Mouse (Mus musculus) urinary bladder, postnatal 14 days (tissue): ENCODE results near the gene Iqcd.

Experiments used
- DNase-seq: peaks from one replicate; pipeline ENCODE4 v3.0.0; 2021; ENCODE audit warnings: low spot score

Iqcd gene

GRCm38 (mm10) chr5:120628624-120629023 lies 39.8 kb downstream of the Iqcd start:
- no peak for DNase-seq

GRCm38 (mm10) chr5:120631128-120631527 lies 42.3 kb downstream of the Iqcd start:
- no peak for DNase-seq

- DNase-seq: no peak
Measured at GRCm38 (mm10) chr5:120631892-120632291, 43.1 kb downstream of the Iqcd start.

GRCm38 (mm10) chr5:120634131-120634530 lies 45.3 kb downstream of the Iqcd start, which contains the start of gene Cfap73:
Gene Cfap73, minus strand, starts transcription at chr5:120634235.
- no peak for DNase-seq

GRCm38 (mm10) chr5:120634860-120635259 lies 46.0 kb downstream of the Iqcd start:
- DNase-seq: no peak

- DNase-seq: no peak
Measured at GRCm38 (mm10) chr5:120635633-120636032, 46.8 kb downstream of the Iqcd start.

- no peak for DNase-seq
Measured at GRCm38 (mm10) chr5:120640094-120640493, 51.3 kb downstream of the Iqcd start.

GRCm38 (mm10) chr5:120643365-120644085 lies 54.7 kb downstream of the Iqcd start:
- peak; percentile 47 for DNase-seq

- DNase-seq: no peak
Measured at GRCm38 (mm10) chr5:120644227-120644626, 55.4 kb downstream of the Iqcd start.

GRCm38 (mm10) chr5:120645851-120646250 lies 57.0 kb downstream of the Iqcd start:
- peak; percentile 57 for DNase-seq

- no peak for DNase-seq
Measured at GRCm38 (mm10) chr5:120647361-120647760, 58.5 kb downstream of the Iqcd start.

GRCm38 (mm10) chr5:120647814-120648491 lies 59.1 kb downstream of the Iqcd start:
- no peak for DNase-seq

GRCm38 (mm10) chr5:120648569-120649373 lies 60.0 kb downstream of the Iqcd start, which contains the start of gene Rasal1:
Gene Rasal1, plus strand, starts transcription at chr5:120648812.
- DNase-seq: peak; percentile 39

- DNase-seq: no peak
Measured at GRCm38 (mm10) chr5:120649374-120649933, 60.6 kb downstream of the Iqcd start.

- DNase-seq: no peak
Measured at GRCm38 (mm10) chr5:120649938-120650337, 61.1 kb downstream of the Iqcd start.

- DNase-seq: no peak
Measured at GRCm38 (mm10) chr5:120651230-120651629, 62.4 kb downstream of the Iqcd start.

GRCm38 (mm10) chr5:120652915-120653701 lies 64.3 kb downstream of the Iqcd start:
- DNase-seq: no peak

GRCm38 (mm10) chr5:120653873-120654272 lies 65.1 kb downstream of the Iqcd start:
- no peak for DNase-seq

- no peak for DNase-seq
Measured at GRCm38 (mm10) chr5:120656281-120656751, 67.5 kb downstream of the Iqcd start.
